Mouse (Mus musculus): ENCODE measurements around the gene Pop7.

Pop7 gene

GRCm38 (mm10) chr5:137501709-137502666, at the start of gene Pop7:
Gene Pop7 (minus strand): TSS chr5:137502518.
- DNase-seq (ENCODE audit: low read depth, low spot score): peak; percentile 100

- DNase-seq (ENCODE audit: low read depth, low spot score): peak; percentile 61
Observed at GRCm38 (mm10) chr5:137551119-137551518, 48.8 kb upstream of the Pop7 start.

GRCm38 (mm10) chr5:137549840-137550239, 47.5 kb upstream of the Pop7 start:
- DNase-seq (ENCODE audit: low read depth, low spot score): no peak

GRCm38 (mm10) chr5:137545596-137545995, 43.3 kb upstream of the Pop7 start:
- DNase-seq (ENCODE audit: low read depth, low spot score): no peak

GRCm38 (mm10) chr5:137544926-137545325, 42.6 kb upstream of the Pop7 start:
- DNase-seq (ENCODE audit: low read depth, low spot score): no peak

GRCm38 (mm10) chr5:137541768-137542540, 39.6 kb upstream of the Pop7 start:
- DNase-seq (ENCODE audit: low read depth, low spot score): no peak

GRCm38 (mm10) chr5:137540991-137541390, 38.7 kb upstream of the Pop7 start:
- DNase-seq (ENCODE audit: low read depth, low spot score): no peak

- no peak for DNase-seq (ENCODE audit: low read depth, low spot score)
Observed at GRCm38 (mm10) chr5:137539291-137539801, 37.0 kb upstream of the Pop7 start.

- DNase-seq (ENCODE audit: low read depth, low spot score): no peak
Observed at GRCm38 (mm10) chr5:137537461-137537860, 35.1 kb upstream of the Pop7 start.

GRCm38 (mm10) chr5:137535318-137535717, 33.0 kb upstream of the Pop7 start:
- no peak for DNase-seq (ENCODE audit: low read depth, low spot score)

GRCm38 (mm10) chr5:137534762-137535161, 32.4 kb upstream of the Pop7 start:
- no peak for DNase-seq (ENCODE audit: low read depth, low spot score)

GRCm38 (mm10) chr5:137533117-137533827, 31.0 kb upstream of the Pop7 start, which contains the start of the genes Epo and Gnb2:
Gene Epo (minus strand): TSS chr5:137533242.
Gene Gnb2 (minus strand): TSS chr5:137533510.
- DNase-seq (ENCODE audit: low read depth, low spot score): peak; percentile 99

- DNase-seq (ENCODE audit: low read depth, low spot score): no peak
Observed at GRCm38 (mm10) chr5:137532808-137533116, 30.4 kb upstream of the Pop7 start.

GRCm38 (mm10) chr5:137532131-137532807, 30.0 kb upstream of the Pop7 start:
- DNase-seq (ENCODE audit: low read depth, low spot score): no peak

GRCm38 (mm10) chr5:137531414-137532130, 29.3 kb upstream of the Pop7 start:
- DNase-seq (ENCODE audit: low read depth, low spot score): no peak

- peak; percentile 61 for DNase-seq (ENCODE audit: low read depth, low spot score)
Observed at GRCm38 (mm10) chr5:137530588-137531413, 28.5 kb upstream of the Pop7 start.

GRCm38 (mm10) chr5:137530075-137530474, 27.8 kb upstream of the Pop7 start:
- DNase-seq (ENCODE audit: low read depth, low spot score): no peak

GRCm38 (mm10) chr5:137529221-137529995, 27.1 kb upstream of the Pop7 start:
- no peak for DNase-seq (ENCODE audit: low read depth, low spot score)

Measured in ZHBTc4 (cell line).